Mouse (Mus musculus): ENCODE data around the gene Tbcel.

Tbcel gene

DNA sequence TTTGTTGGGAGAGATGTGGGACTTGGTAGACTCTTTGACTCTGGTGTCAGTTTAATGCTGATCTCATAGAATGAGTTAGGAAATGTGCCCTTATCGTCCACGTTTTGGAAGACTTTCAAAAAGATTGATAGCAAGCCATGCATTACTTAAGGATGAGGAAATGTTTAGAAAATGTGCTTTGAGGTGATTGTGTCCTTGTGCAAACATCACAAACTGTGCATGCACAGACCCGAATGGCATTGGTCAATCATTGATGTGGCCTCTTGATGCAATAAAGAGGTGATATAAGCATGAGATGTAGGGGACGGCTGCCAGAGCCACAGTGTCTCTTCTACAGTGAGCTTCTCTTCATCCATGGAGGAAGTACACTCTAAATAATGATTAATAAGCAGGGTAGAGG lies 20.7 kb downstream of the Tbcel start:
- DNase-seq (ENCODE audit: low read depth, low spot score) = no peak

DNA sequence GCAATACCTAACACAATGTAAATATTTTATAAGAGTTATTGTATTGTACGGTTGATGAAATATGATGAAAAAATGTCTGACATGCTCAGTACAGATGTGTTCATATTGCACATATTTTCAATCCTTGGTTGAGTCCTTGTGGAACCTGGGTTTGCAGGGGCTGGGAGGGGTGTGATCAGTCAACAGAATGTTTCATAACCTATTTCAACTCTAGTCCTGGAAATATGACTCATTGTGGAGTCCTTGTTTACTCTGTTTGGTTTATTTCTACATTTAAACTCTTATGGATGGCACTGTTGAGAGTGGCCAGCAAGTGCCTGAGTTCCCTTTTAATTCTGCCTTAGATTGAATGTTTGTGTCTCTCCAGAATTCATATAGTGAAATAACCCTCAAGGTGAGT lies 22.9 kb downstream of the Tbcel start:
- DNase-seq (ENCODE audit: low read depth, low spot score) = no peak

DNA sequence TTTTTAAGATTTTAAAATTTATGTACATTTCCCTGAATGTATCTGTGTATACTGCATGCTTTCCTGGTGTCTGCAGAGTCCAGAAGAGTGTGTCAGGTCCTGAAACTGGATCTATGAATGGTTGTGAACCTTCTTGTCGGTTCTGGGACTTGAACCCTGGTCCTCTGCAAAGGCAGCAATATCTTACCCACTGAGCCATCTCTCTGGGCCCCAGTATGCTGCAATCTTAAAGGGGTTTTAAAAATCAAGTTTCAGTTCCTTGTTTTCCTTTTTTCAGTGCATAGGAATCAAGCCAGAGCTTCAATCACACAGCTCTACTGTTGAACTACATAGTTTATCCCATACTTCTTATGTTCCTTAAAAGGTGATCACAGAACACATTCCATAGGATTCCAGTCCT lies 24.7 kb downstream of the Tbcel start:
- no peak for DNase-seq (ENCODE audit: low read depth, low spot score)

DNA sequence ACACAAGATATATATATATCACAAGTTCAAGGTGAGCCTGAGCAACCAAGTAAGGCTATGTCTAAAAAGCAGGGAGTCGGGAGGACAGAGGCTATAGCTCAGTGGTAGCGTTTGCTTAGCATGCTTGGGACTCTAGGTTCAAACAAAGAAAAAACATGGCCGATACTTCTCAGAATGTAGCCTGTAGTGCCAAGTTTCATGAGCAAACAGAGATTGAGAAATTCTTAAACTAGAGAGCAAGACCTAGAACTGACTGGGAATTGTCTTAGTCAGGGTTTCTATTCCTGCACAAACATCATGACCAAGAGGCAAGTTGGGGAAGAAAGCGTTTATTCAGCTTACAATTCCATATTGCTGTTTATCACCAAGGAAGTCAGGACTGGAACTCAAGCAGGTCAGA lies 31.4 kb downstream of the Tbcel start:
- no peak for DNase-seq (ENCODE audit: low read depth, low spot score)

DNA sequence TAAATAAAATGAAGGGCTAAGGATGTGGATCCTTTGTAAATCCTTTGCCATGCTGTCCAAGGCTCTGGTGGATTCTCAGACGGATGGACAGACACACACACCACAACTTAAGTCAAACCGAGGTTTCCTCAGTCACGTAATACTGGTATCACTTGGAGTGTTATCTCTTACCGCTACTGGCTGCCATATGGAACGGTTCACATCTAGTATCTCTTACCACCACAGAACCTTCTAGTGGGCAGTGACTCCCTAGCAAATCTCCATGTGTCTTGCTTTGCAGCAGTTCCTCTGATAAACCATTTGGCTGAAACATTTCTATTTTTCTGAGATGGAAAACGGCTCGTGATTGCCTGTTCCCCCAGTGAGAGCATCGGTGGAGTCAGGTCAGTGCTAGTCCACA lies 33.4 kb downstream of the Tbcel start:
- DNase-seq (ENCODE audit: low read depth, low spot score) = no peak

DNA sequence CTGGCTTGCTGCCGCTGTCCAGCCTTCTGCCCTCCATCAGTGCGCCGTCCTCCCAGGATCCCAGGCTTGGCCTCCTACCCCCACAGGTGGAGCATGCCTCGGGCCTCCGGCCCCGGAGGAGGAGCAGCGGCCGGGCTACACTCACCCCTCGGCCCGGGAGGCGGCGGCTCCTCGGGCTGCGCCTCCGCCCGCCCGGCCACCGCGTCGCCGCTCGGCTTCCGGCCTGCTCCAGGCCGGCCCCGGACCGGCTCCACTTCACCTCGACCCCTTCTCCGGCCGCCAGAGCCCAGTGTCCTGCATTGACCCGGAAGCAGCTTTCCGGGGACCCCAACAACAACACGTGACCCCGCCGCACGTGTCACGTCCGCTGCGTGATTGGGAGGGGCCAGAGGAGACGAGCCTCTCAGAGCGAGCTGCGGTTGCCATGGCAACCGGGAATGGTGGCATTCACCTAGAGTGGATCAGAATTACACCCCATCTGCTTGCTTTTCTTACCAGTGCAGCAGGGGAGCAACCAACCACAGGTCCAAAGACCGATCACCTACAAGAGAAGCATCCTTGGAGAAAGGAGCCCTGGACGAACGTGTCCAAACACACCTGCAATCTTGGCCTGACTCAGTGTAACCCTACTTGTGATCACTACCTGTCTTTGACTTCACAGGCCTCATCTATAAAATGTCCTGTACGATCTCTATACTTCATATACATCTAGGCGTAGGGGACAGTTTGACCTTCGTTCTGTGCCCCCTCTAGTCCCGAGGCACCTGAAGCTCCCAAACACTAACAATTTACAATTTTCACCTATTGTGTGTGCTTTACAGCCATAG lies 35.5 kb downstream of the Tbcel start:
- peak; percentile 86 for DNase-seq (ENCODE audit: low read depth, low spot score)

DNA sequence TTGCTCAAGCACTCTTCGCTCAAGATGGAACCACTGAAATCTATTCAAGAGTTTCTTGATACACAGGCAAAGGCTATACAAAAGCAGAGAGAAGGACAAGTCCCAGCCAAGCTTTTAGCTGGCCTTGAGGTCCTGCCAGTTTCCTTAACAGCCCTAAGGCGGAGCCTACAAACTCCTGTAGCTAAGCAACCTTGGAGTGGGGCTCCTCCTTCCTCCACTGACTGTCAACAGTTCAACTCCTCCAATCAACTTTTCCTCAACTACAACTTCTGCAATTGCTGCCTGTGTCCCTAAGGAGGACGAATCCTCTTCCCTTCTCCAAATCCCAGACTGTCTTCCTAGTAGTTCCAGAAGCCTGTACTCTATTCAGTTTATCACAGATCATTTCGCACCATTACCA lies 36.4 kb downstream of the Tbcel start:
- DNase-seq (ENCODE audit: low read depth, low spot score) = peak; percentile 84

DNA sequence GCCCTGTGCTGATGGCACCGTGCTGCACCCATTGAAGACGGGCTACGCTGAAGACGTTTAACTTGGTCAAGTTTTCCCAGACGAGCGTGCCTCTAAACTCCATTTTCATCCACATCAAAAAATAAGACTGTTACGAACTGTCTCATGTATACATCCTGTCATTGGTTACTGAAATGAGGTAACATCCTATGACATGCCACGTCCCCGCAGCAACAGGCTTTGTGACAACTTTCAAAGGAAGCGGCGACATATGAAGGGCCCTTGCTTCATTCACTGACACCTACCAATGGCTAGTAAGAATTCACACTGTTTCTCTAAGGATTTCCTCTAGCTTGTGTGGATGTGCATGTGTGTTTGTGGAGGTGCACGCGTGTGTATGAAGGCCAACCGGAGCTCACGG lies 38.3 kb downstream of the Tbcel start:
- DNase-seq (ENCODE audit: low read depth, low spot score) = no peak

DNA sequence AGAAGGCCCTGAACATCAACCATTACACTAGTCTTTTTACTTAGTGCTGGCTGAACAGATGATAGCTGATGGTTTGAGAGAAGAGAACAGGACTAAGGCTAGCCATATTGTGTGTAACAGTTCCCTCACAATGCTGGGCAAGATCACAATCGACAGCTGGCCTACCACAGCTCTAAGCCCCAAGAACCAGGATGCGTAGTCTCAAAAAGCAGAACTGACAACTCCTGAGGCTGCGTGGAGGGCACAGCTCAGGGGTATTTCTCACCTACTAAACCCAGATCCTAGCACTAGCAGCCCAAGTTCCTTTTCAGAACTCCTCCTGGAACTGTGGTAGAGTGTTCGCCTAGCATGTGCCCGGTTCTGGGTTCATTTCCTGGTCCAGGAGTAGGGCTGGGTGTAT lies 39.2 kb downstream of the Tbcel start:
- DNase-seq (ENCODE audit: low read depth, low spot score) = no peak

DNA sequence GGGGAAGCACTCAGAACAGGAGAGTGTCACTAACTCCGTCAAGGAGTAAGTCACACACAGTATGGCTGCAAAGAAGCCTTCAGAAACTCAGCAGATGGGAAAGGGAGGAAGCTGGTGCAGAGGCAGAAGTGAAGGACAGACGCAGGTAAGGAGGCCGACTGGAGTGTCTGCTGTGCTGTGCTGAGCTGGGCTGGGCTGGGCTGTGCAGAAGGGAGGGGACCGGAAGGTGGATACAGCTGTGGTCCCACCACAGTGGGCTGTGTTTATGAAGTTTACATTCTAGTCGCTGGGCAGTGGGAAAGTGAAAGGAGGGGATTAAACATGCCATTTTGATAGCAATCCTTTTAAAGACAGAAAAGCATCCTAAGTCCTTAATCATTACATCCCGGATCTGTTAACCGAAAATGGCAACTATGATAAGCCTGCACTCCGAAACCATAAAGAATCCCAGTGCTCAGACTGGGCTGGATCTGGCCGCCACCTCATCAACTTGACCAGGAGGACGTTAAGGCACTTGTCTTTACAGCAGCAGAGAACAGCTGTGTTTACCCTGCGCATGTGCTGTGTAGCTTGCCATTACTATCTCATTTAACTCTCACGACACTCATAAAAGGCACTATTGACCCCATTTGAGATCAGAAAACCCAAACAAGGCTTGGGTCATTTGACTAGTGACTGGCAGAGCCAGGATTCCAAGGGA lies 40.3 kb downstream of the Tbcel start:
- no peak for DNase-seq (ENCODE audit: low read depth, low spot score)

DNA sequence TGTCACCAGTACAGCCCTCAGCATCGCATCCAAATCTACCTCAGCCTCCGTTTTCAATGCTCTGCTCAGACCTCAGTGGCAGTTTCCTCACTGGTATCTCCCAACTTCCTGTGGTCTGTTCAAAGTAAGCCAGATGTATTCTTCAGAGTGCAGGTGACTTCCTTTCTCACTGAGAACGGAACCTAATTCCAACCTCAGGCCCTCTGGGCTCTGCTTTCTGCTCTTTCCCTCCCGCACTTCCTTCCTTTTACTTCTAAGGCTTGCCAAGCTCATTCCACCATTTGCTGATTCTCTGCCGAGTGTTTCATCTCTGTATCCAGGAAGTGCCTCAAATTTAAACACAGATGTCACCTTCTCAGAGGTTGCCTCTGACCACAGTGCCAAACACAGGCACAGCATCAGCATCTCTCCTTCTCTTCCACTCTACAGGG lies 41.9 kb downstream of the Tbcel start:
- no peak for DNase-seq (ENCODE audit: low read depth, low spot score)

DNA sequence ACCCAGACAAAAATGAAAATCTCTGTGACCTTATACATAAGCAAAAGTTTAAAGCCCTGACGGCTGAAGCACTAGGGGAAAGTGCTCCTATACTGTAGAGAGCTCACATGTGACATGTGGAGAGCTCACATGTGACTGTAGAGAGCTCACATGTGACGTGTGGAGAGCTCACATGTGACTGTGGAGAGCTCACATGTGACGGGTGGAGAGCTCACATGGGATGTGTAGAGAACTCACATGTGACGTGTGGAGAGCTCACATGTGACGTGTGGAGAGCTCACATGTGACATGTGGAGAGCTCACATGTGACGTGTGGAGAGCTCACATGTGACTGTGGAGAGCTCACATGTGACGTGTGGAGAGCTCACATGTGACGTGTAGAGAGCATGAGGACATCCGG lies 43.4 kb downstream of the Tbcel start:
- no peak for DNase-seq (ENCODE audit: low read depth, low spot score)

DNA sequence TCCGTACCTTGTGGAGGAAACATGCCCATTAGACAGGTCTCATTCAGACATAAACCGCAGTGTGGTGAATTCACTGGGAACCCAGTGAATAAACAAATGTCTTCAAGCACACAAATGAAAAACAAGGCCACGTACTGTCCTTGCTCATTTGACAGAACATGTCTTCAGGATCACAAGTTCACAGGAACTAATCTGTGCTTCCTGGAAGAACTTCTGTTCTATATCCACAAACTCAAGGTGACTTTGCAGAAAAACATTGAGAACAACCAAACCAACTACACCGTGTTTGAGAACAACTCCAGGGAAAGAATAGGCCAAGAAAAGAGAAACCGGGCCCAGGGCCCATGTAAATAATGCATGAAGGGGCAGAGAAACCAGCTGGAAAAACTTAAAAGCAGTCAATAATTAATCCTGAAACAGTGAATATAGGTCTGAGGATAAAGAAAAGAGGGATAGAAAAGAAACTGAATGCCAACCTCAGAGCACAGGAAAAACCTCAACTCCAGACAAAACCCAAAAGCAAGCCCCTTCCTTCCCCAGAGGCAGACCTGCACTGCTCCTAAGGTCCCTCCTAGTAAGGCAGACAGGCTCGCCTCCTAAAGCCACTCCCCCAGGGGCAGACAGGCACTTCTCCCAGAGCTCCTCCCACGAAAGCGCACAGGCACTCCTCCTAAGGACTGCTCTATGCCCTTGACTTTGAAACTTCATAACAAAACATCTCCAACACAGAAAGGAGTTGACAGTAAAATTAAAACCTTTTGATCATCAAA lies 44.2 kb downstream of the Tbcel start:
- peak; percentile 5 for DNase-seq (ENCODE audit: low read depth, low spot score)

DNA sequence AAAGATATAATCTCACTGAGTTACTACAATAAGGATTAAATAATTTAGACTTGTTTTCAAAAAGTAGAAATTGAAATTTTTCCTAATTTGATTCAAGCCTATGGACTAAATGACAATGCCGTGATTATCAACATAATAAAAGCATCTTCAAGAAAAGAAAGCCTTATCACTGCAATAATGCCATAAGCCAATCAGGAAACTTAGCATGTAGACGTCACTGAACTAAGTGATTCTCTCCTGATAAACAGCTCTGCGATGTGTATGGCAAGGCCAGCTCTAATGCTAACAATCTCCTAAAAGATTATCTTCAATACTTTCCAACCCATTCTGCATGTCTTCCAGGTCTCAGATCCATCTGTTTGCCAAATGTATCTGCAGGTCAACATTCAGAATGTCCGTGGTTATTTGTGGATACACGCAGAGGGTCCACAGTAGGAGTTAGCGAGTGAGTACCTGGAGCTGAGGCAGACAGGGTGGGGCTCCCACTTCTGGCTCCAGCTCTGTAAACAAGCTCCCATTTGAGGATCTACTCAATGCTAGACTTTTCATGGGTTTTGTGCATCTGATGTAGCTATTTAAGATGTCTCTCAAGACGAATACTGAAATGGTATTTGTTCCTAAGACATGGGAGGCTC lies 44.9 kb downstream of the Tbcel start:
- no peak for DNase-seq (ENCODE audit: low read depth, low spot score)

DNA sequence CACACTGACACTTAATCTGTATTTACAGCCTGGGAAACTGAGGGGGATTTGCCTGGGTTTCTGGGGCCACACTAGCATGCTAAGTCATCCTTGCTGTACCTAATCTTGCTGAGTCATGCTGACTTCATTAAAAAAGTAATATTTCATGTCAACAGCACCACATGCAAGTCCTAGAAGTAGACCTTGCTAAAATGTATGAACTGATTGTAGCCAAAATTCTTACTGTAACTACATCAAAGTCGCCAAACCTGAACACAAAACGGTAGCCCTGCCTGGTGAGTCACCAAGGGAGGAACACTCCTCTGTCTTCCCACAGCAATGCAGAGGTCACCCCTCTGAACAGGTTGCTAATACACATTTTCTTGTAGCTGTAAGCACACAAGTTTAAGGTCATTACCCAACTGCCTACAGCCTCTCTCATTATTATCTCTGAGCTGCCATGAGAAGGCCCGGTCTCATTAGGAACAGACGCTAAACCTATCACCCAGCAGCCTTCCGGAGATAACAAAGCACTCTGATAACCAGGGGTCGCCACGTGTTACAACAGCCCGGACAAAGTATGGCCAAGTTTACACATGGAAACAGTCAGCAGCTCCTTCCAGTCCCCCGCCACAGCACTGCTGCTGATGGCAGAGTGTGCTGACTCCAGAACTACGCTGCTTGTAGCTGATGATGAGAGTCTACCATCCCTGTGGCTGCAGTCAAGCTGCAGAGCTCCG lies 46.1 kb downstream of the Tbcel start:
- peak; percentile 66 for DNase-seq (ENCODE audit: low read depth, low spot score)

DNA sequence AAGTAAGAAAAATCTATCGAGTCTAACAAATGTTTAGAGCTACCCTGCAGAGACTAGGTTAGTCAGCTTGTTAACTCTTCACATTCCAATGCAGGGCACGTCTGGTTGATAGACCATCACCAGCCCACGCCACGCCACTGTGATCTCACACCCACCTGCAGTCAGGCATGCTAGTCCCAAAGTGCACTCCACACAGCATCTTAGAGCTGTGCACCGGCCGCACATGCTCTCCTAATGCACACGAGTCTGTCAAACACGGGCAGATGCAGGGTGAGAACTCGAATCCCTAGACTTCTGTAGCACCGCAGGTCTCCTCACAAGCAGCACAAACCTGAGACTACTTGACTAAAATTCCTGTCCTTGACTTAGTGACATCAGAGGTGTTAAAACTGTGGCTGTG lies 47.3 kb downstream of the Tbcel start:
- DNase-seq (ENCODE audit: low read depth, low spot score) = no peak

DNA sequence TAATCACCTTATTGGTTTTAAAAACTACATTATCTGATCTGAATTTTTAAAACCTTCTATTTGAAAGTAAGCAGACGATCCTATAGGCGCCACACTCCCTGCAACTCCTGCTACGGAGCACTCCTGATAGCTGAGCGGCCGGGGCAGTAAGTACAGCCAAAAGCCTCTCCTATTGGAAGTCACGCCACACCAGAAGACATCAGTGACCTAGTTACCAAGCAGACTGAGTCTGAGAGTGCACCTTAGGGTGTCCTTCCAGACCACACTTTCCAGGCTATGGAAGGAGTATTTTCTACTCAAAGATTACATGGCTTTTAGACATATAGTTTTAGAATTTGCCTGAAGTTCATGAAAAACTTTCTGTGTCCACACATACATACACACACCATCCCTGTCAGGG lies 47.9 kb downstream of the Tbcel start:
- DNase-seq (ENCODE audit: low read depth, low spot score) = no peak

DNA sequence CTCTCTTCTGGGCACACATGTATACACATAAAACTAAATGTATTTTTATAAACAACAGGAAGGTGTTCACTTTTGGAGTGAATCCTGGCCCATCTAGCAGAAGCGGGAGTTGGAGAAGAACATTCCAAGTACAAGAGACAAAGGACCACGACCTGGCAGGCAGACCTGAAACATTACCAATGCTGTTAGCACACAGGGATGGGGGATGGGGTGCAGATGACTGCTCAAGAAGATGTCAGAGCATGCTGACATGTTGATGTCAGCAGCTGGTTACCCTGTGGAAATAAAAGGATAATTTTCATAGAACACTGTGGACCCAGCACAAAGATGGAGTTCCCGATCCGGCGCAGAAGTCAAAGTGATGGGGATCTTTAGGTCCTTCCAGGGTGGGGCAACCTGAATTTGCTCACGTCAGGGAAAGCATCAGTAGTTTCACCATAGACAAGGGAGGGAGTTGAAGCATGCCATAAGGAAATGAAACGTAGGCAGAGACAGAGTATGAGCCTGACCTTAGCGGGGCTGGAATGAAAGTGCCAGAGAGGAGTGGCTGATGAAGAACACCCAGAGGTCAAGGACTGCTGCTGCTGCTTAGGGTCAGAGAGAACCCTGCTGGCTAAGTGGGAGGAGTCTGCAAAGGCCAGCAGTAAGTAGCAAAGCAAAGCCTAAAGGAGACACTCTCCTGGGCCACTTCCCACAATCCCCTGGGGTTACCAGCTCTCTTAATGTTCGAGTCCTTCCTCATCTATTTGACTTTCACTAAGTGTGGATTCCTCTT lies 48.7 kb downstream of the Tbcel start:
- no peak for DNase-seq (ENCODE audit: low read depth, low spot score)

DNA sequence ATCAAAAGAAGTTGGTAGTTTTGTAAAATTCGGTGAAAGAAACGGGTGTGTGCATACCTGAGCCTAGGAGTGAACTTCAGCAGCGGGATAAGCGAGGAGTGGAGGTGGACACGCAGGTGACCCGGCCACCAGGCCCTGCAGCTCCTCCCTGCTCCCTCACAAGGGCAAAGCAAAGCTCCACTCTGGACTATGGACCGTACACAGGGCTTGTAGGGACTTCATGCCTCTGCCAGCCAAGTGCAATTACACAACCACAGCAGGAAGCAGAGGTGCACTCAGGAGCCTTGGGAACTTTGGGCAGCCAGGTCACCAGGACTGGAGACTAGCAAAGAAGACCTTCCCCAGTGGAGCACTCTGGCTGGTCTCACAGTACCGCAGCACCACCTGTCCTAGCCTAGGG lies 50.1 kb downstream of the Tbcel start:
- no peak for DNase-seq (ENCODE audit: low read depth, low spot score)

DNA sequence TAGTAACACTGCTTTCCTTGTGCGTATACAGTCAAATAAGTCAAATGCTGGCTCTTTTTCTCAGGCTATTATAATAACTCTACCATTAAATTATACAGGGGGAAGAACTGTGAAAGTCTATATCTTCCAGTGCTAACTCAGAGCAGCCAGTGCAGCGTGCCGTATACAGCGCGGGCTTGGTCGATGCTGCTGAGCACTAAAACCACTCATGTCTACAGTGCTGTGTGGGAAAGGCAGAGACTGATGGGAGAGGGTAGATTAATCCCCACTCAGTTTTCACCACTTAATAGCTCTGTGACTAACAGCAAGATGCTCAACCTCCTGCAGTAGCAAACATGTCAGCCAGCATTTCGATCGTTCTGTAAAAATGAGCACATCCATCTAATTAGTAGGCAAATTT lies 53.2 kb downstream of the Tbcel start:
- DNase-seq (ENCODE audit: low read depth, low spot score) = no peak

DNA sequence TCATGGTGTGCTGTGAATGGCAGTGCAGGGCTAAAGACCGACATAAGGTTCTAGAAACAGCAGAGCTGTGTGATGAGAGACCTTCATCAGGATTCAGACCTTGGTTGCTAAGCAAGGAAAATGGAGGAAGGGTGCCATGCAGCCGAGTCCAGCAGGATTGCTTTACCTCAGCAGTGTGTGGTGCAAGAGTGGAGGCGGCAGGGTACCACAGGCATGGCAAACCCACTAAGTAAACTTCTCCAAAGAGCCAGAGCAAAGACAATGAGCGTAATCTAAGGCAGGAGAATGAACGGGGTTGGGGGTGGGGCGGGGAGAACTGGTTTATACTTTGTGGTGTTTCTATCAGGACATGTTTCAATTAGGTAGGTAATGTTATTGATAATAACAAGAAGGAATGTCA lies 58.6 kb downstream of the Tbcel start:
- no peak for DNase-seq (ENCODE audit: low read depth, low spot score)

Data from 3T3-L1 (cell line).